Mouse (Mus musculus) layer of hippocampus, postnatal 36 days (tissue): ENCODE measurements around the gene Gsto2. TPM values are rescaled to one million over a fixed set of nuclear protein-coding genes. Genes with fewer than 3 reads are reported as not detected.
"Not testable (repeated sequence)": the region's sequence is repeated elsewhere in the genome, so short reads cannot be mapped to it uniquely, and the experiment has no call there.

Experiments
- DNase-seq, 2 experiments: peaks; one replicate each; pipeline ENCODE4 v3.0.0; 2022
- total RNA-seq, 2 experiments: library from RNA; stranded (reverse); gene quantifications; 2 replicates each; pipeline ENCODE4 v1.2.3; 2021

Gene Gsto2
- 1 to 10 TPM; 2.7 to 3.1 TPM for total RNA-seq

- DNase-seq: peak; percentile 93 to 94
These were observed at the start of gene Gsto2 for GRCm38 (mm10) chr19:47865353-47865947. Gene Gsto2, plus strand, starts transcription at chr19:47865534.

DNA sequence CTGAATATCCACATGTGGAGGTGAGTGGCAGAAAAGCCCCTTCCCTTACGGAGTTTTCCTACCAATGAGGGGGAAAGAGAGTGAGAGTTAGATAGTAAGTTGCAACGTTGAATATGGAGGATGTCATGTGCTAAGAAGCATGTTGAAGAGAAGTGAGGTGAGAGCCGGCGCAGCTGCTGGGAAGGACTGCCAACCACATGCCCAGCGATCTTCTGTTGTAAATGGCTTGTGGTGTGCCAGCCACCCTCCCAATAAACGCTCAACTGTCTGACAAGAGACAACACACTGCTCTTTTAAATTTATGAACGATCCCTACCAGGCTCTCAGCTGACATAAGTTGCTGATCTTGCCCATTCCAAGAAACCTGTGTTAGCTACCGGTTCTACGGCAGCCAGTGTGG lies 47.6 kb upstream of the Gsto2 start:
- no peak for DNase-seq

DNA sequence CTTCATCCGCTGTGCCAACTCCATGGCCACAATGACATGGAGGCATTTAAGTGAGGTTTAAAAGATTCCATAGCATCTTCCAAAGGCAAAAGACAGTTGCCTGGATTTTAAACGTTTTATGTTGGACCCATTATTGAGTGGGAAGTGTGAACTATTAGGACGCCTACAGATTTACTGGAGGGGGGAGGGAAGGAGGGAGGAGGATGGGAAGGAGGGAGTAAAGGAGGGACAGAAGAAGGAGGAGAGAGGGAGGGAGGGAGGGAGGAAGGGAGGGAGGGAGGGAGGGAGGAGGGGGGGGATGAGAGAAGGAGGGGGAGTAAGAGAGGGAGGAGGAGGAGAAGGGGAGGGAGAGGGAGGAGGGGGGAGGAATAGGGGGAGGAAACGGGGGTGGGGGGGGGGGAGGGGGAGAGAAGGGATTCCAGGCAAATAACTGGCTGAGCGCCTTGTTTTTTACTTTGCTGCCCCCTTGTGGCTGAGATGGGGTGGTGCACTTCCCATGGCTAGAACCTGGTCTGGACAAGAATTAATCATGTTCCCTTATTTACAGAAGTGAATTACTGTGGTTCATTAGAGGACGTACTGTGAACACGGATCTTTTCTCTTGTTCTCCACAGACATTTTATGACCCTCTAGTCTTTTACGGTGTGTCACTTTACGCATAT lies 44.4 kb upstream of the Gsto2 start:
- DNase-seq: peak; percentile 66 to 72

- DNase-seq: no peak
These were observed 43.9 kb upstream of the Gsto2 start for GRCm38 (mm10) chr19:47821494-47821872.

DNA sequence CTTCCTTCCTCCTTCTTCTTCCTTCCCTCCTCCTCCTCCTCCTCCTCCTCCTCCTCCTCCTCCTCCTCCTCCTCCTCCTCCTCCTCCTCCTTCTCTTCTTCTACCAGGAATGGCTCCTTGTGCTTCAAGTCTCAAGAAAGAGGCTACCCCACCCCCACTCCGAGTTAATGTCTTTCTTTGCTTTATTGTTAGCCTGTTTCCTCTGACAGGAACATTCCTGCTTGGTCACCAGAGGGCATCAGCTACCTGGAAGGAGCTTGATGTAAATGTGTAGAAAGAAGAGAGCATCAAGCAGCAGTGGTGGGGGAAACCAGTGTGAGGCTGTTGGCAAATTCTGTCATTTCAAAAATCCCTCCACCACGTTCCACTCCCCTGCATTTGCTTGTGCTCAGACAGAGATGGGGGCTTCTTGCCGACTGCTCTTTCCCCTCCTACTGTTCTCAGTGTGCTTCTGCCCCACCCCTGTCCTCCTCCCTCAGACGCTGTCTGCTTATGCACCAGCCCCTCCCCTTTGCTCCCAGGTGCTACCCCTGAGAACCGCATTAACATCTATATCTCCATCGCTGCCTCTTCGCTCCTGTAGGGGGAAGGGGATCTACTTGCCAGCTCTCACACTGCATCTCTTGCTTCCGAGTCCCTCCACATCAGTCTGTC lies 43.1 kb upstream of the Gsto2 start:
- DNase-seq: no peak

DNA sequence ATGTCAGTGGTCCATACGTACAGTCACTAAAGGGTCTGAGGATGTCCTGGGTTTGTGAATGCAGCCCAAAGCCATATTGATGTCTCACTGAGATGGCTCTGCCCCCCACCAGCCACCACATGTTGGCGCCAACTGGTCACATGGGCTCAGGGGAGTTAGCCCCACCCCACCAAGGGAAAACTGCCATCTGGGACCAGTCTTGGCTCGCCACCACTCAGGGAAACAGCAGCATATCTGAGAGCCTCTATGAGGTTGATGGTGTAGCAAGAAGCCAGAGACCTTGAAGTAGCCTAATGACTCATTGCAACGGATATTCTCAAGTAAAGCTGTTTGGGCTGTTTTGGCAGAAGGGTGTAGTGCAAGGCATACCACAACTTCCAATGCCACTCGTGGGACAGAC lies 41.3 kb upstream of the Gsto2 start:
- DNase-seq: no peak

- no peak for DNase-seq
These were observed 35.4 kb upstream of the Gsto2 start for GRCm38 (mm10) chr19:47829913-47830450.

- DNase-seq: no peak
These were observed 34.2 kb upstream of the Gsto2 start for GRCm38 (mm10) chr19:47831111-47831510.

DNA sequence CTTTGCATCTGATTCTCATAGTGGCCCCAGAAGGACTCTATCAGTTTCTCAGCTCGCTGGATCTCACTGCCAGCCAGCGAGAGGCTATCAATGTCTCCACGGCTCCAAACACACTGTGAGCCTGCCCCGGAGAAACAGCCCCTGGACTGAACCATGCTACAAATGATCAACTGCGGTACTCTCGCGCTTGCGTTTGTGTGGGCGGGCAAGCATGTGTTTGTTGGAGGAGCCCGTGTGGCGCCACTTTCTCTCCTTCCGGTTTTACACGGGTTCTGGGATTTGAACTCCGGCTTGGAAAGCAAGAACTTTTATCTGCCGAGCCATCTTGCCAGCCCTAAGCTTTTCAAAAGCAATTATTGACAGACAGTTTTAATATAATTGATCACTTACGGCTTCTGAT lies 33.0 kb upstream of the Gsto2 start:
- DNase-seq: no peak

DNA sequence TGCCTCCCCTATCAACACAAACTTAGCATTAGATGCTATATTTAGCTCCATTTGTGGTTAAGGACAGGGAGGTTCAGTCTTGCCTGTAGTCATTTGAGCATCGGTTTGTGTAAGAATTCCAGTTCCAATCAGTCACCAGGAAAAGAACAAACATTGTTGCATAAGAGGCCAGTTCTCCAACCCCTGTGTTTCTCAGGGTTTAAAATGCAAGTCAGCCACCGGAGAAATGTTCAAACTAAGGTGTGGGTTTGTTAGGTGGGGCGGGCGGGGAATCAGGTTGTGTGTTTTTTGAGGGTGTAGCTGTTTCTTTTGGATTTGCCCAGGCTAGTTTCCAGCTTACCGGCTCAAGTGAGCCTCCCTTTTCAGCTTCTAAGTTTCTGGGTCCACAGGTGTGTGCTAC lies 30.7 kb upstream of the Gsto2 start:
- DNase-seq: no peak

- no peak for DNase-seq
These were observed 29.6 kb upstream of the Gsto2 start for GRCm38 (mm10) chr19:47835776-47836175.

GRCm38 (mm10) chr19:47836701-47837526 lies 28.4 kb upstream of the Gsto2 start:
- peak; percentile 40 to 50 for DNase-seq

- no peak for DNase-seq
These were observed 27.8 kb upstream of the Gsto2 start for GRCm38 (mm10) chr19:47837527-47837901.

DNA sequence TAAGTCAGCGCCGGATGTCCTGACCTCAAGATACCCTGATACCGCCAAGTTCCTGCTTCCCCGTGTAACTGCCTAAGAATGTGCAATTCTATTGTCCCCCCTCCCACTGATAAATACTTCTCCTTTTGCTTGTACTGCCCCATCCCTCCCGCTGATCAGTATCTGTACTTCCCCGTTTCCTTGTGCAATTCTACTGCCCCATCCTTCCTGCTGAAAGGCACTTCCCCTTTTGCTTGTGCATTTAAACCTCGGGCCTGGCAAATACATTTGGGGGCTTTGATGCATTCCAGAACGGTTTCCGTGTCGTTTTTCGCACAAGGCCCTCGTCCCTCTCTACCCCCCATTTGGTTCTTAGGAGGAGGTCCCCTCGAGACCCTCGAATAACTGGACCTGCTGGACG lies 24.1 kb upstream of the Gsto2 start:
- not testable (repeated sequence) for DNase-seq

DNA sequence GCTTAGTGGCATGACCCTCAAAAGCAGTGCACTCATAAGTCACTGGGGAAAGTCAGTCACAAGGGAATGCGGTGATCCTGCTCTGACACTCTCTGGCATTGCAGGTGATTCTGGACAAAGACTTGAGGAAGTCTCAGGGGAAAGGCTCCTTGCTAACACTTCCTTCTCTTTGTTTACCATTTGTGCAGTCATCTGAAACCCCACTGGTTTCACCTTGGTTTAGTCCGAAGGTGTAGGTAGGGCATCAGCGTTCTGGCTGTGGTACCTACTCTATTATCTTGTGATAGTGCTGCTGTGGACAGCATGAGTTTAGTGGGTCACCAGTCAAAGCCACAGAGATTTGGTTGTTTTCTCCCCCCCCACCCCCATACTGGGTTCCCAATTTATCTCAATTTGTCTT lies 15.6 kb upstream of the Gsto2 start:
- DNase-seq: no peak

DNA sequence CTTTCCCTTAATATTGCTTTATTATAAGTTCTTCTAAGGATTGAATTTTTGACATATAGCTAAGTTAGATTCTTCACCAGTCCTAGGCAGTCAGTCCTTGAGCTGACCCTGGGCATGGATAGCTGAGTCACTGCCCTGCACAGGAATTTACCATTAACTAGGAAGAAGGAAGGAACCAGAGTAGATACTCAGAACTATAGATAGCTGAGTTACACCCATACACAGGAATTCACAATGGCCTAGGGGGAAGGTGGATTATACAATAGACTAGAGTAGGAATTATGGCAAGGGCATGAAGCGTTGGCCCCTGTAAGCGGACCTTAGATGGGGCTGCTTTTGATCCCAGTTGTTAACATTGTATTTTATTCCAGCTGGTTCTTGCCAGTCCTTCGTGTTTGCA lies 13.2 kb upstream of the Gsto2 start:
- not testable (repeated sequence) for DNase-seq

GRCm38 (mm10) chr19:47853053-47853452 lies 12.3 kb upstream of the Gsto2 start:
- DNase-seq: no peak

- DNase-seq: no peak
These were observed 11.2 kb upstream of the Gsto2 start for GRCm38 (mm10) chr19:47853951-47854795.

- DNase-seq: peak; percentile 86
These were observed 10.2 kb upstream of the Gsto2 start, which contains the start of gene Gsto1 for GRCm38 (mm10) chr19:47854796-47855783. Gene Gsto1, plus strand, starts transcription at chr19:47854970.
